Mouse (Mus musculus): ENCODE results near the gene Slc25a14.

Gene Slc25a14

DNA sequence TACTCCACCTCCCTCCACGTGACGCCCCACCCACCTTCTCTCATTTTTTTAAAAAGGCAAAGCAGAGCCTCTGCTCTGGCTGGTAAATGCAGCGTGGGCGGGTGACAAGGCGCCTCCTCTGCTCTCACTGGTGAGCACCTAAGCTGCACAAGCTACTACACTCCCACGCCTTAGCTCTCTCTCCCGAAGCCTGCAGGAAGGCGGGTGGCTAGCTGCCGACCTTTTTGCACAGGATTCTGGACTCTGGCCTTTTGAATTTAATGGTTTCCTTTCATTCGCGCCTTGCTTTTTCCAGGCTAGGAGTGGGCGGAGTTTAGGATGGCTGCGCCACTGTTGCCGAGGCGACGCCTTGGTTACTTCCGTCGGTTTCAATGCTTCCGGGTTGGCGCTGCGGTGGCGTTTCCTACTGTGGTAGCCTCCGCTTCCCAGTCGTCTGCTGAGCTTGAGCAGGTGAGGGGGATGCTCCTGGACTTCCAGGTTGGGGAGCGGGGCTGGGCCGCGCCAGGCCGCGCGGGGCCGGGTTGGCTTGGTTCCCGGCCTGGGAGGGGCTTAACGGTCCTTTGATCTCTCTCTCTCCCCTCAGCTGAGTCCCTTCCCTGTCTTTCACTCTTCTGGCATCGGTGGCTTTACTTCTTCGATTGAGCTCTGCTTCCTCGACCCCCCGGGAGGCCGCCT lies at the start of gene Slc25a14:
Gene Slc25a14, plus strand, starts transcription at position 35 of the 675 bp plus-strand sequence.
- peak; percentile 86 for DNase-seq

GRCm38 (mm10) chrX:48583332-48583731 lies 39.9 kb upstream of the Slc25a14 start:
- no peak for DNase-seq

- DNase-seq, result no peak
Observed at GRCm38 (mm10) chrX:48593721-48594098, 29.5 kb upstream of the Slc25a14 start.

DNA sequence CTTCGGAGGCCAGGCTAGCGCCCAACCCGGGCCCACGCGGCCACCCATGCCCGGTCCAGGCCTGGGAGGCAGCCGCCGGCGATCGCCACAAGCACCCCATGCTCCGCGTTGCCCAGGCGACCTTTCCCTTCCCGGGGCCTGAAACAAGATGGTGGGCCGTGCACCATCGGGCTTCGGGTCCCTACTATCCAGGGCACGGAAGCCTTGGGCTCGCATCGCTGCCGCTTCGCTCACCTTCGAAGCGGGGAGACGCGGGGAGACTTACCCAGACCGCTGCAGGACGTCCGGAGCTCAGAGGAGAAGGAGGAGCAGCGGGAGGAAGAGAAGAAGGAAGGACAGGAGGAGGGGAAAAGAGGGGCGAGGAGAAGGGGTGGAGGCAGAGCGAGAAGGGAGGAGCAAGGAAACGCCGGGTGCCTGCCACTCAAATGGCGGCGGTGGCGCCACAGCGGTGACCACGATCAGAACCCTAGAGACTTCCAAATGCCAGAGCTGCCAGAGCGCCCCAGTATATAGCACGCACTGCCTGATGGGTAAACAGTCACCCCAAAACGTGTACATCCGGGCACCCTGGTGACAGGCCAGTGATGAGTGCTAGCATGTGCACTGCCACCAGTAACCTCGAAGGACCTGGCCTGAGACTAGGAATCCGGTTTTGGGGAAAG lies 29.0 kb upstream of the Slc25a14 start, which contains the start of gene Zfp280c:
Gene Zfp280c, minus strand, starts transcription at position 406 of the 662 bp plus-strand sequence.
- DNase-seq, result peak; percentile 75

- no peak for DNase-seq
Observed at GRCm38 (mm10) chrX:48596053-48596452, 27.2 kb upstream of the Slc25a14 start.

DNA sequence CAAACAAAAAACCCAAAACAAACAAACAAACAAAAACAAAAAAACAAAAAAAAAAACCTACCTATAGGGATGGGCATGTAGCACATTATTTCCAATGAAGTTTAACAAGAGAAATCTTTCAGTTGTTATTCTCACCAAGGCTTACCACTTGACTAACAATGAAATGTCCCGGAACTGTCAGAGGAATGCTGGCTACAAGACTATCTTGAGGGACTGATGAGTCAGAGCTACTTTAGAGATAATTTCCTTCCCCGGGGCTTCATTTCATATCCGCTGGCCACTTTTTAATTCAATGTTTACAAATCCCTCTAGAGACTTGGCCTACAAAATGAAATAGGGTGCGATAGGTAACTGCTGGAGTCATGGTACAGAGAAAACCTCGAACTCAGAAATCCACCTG lies 26.3 kb upstream of the Slc25a14 start:
- no peak for DNase-seq

DNA sequence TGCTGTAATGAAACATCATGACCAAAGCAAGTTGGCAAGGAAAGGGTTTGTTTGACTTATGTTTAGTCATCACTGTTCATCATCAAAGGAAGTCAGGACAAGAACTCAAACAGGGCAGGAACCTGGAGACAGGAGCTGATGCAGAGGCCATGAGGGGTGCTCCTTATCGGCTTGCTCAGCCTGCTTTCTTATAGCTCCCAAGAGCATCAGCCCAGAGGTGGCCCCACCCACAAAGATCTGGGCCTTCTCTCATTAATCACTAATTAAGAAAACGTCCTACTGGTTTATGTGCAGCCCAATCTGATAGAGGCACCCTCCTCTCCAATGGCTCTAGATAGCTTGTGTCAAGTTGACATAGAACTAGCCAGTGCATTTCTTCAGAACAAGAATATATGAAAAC lies 18.3 kb upstream of the Slc25a14 start:
- DNase-seq, result no peak

DNA sequence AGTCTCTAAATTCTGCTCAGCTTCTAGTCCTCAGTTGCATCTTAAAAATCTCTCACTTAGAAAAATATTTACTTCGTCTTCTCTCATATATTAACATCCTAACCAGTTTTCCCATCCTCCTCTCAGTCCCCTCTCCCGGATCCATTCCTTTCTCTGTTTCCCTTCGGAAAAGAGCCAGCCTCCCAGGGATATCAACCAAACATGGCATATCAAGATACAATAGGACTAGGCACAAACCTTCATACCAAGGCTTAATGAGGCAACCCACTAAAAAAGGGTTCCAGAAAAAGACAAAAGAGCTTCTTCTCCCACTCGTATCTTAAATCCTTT lies 199 bp upstream of the Slc25a14 start:
- no peak for DNase-seq

GRCm38 (mm10) chrX:48624054-48624420 lies 824 bp downstream of the Slc25a14 start:
- no peak for DNase-seq

DNA sequence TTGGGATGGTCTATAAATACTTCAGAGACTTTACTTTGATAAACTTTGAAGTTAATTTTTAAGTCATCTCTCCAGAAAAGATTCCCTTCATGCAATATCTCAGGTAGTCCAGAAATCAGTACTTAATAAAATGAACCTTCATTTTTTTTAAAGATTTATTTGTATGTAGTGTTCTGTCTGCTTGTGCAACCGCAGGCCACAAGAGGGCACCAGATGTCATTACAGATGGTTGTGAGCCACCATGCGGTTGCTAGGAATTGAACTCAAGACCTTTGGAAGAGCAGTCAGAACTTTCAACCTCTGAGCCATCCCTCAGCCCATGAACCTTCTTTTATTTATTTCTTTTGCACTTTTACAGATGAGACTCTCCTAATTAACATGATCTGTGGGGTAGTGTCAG lies 13.8 kb downstream of the Slc25a14 start:
- peak; percentile 5 for DNase-seq

DNA sequence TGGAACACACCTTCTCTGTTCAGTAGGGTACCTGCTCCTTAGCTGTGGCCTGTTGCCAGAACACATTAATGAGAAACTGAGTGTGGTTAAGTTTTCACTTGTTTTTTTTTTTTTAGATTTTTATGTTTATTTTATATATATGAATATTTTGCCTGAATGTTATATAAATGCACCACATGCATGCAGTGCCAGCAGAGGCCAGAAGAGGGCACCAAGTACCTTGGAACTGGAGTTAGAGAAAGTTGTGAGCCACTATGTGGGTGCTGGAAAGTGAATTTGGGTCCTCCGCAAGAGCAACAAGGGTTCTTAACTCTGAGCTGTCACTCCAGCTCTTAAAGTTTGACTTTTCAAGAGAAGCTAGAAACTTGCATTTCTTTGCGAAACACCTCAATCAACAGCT lies 20.9 kb downstream of the Slc25a14 start:
- peak; percentile 40 for DNase-seq

DNA sequence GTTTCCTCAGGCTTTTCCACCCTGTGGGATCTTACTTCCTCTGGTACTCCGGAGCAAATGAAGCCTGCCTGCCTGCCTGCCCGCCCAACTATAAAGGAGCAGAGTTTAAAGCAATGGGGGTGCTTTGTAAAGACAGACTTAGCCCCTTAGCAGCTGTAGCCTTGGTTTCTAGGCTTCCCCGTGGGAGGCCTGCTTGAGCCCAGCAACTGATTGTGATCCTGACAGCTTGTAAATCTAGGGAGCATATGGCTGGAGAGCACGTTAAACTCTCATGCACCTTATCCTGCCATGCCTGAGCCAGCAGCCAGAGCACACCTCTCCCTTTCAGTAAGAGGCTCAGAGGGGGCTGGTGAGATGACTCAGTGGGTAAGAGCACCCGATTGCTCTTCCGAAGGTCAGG lies 43.6 kb downstream of the Slc25a14 start:
- no peak for DNase-seq

DNA sequence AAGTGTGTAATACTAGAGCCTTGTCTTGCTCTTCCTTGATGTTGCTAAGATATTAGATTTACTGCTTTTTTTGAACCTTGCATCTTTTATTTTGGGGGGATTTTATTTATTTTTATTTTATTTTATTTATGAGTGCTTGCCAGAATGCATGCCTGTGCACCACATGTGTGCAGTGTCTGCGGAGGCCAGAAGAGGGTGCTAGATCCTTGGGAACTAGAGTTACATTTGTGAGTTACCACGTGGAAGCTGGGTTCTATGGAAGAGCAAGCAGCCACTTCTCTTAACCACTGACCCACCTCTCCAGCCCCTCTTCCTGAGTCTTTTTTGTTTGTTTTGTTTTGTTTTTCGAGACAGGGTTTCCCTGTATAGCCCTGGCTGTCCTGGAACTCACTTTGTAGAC lies 46.4 kb downstream of the Slc25a14 start:
- no peak for DNase-seq

DNA sequence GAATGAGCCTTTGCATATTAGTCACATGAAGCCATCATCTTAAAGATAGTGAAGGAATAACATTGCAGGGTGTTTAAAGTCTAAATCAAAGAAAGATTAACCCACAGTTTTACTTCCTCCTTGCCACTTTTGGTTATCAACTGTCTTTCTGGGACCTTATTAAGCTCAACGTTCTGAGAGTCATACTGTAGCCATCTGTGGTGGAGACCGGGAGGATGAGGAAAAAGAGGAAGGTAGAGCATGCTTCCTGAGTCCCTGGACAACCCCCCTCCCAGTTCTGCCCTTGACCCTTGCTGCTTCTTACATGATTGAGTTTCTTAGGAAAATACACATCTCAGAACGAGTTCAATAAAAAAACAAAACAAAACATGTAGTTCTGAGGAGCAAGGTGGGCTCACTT lies 48.5 kb downstream of the Slc25a14 start:
- DNase-seq, result no peak

GRCm38 (mm10) chrX:48674171-48674570 lies 51.0 kb downstream of the Slc25a14 start, which contains the start of gene Gpr119:
Gpr119 (minus strand) TSS chrX:48674478.
- peak; percentile 10 for DNase-seq

- peak; percentile 59 for DNase-seq
Observed at GRCm38 (mm10) chrX:48683451-48683850, 60.2 kb downstream of the Slc25a14 start.

- no peak for DNase-seq
Observed at GRCm38 (mm10) chrX:48683857-48684256, 60.6 kb downstream of the Slc25a14 start.

DNA sequence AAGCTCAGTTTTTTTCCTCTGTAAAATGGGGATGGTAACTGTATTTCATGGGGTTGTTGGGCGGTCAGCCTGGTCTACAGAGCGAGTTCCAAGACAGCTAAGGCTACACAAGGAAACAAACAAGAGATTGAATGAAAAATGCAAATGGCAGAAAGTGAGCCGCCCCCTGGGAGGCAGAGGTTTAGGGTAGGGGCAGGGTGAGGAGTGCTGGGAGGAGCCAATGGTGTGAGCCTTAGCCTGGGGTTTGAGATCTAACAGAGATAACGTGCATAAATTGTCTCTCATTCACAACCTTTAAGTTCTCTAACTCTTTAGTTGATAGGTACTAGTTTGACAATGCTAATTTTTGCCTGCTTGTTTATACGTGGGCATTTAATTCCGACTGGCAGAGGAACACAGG lies 71.2 kb downstream of the Slc25a14 start:
- DNase-seq, result no peak

DNA sequence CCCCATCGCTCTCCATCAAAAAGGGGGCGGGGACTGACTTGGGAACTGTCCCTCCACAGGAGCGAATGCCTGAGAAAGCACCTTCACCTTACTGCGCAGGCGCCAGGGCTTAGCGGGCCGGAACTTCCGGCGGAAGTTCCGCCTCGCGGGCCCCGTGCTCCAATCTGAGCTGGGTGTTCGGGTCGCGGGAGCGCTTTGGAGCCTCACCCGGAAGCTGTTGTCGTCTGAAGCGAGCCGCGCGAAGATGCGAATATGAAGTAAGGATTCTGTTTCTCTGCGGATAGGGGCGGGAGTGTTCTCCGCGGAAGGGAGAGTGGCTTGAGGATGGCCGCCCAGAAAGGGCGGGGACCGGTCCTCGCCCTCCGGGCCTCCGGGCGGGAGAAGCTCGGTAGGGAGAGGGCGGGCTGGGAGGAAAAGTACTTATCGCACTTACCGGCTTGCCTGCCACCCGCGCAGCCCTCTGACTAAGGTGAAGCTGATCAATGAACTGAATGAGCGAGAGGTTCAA lies 71.7 kb downstream of the Slc25a14 start, which contains the start of gene Rbmx2:
Gene Rbmx2, plus strand, starts transcription at position 141 of the 508 bp plus-strand sequence.
- peak; percentile 93 for DNase-seq

DNA sequence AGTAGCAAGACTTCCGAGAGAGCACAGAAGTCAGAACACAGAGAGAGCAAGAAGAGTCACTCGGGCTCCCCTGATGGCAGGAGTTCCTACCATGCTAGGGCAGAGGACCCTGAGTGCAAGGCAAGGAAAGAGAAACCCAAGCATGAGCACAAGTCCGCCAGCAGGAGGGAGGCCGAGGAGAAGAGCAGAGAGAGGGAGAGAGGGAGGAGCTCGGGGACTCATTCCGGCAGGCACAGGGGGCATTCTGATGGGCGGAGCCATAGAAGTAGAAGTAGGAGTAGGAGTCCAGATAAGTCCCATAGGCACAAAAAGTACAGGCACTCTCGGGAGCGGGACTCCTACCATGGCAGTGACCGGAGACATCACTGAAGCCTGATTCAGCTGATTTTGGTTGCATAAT lies 86.5 kb downstream of the Slc25a14 start:
- no peak for DNase-seq

Data from kidney, postnatal 10 days (tissue).